Mouse (Mus musculus) frontal cortex, postnatal 25 days (tissue): Measurements from ENCODE around the gene Gpr171.
"Not testable (repeated sequence)": the region's sequence is repeated elsewhere in the genome, so short reads cannot be mapped to it uniquely, and the experiment has no call there.

Experiments used
- DNase-seq, 2 experiments: peaks; one replicate each; pipeline ENCODE4 v3.0.0; 2022; ENCODE audit warnings: low spot score in 2 of 2

Gene Gpr171

GRCm38 (mm10) chr3:59101218-59101986 lies at the start of gene Gpr171:
TSS of gene Gpr171 (minus strand) at chr3:59101821.
- DNase-seq = no peak

GRCm38 (mm10) chr3:59150624-59151023 lies 49.0 kb upstream of the Gpr171 start:
- no peak for DNase-seq

GRCm38 (mm10) chr3:59149646-59150045 lies 48.0 kb upstream of the Gpr171 start:
- DNase-seq = no peak

GRCm38 (mm10) chr3:59145194-59145593 lies 43.6 kb upstream of the Gpr171 start:
- DNase-seq = no peak

- DNase-seq = no peak
These were observed 40.1 kb upstream of the Gpr171 start for GRCm38 (mm10) chr3:59141507-59142305.

- DNase-seq = not testable (repeated sequence)
These were observed 39.3 kb upstream of the Gpr171 start for GRCm38 (mm10) chr3:59140941-59141340.

- no peak for DNase-seq
These were observed 38.5 kb upstream of the Gpr171 start for GRCm38 (mm10) chr3:59140115-59140514.

GRCm38 (mm10) chr3:59139651-59140051 lies 38.0 kb upstream of the Gpr171 start:
- DNase-seq = no peak

- no peak for DNase-seq
These were observed 37.4 kb upstream of the Gpr171 start for GRCm38 (mm10) chr3:59138946-59139468.

GRCm38 (mm10) chr3:59135911-59136653 lies 34.5 kb upstream of the Gpr171 start:
- DNase-seq = no peak

GRCm38 (mm10) chr3:59133189-59133588 lies 31.6 kb upstream of the Gpr171 start:
- no peak for DNase-seq

- DNase-seq = no peak
These were observed 30.3 kb upstream of the Gpr171 start for GRCm38 (mm10) chr3:59131966-59132365.

GRCm38 (mm10) chr3:59131081-59131480 lies 29.5 kb upstream of the Gpr171 start:
- no peak for DNase-seq

GRCm38 (mm10) chr3:59130431-59130830 lies 28.8 kb upstream of the Gpr171 start:
- no peak for DNase-seq

- no peak for DNase-seq
These were observed 27.9 kb upstream of the Gpr171 start for GRCm38 (mm10) chr3:59129547-59129946.

GRCm38 (mm10) chr3:59128681-59129080 lies 27.1 kb upstream of the Gpr171 start:
- no peak for DNase-seq

- no peak for DNase-seq
These were observed 24.3 kb upstream of the Gpr171 start for GRCm38 (mm10) chr3:59125783-59126555.

GRCm38 (mm10) chr3:59125022-59125421 lies 23.4 kb upstream of the Gpr171 start:
- no peak for DNase-seq

GRCm38 (mm10) chr3:59121780-59122449 lies 20.3 kb upstream of the Gpr171 start:
- no peak for DNase-seq

- no peak for DNase-seq
These were observed 19.6 kb upstream of the Gpr171 start for GRCm38 (mm10) chr3:59121067-59121730.
